Mouse (Mus musculus): ENCODE measurements around the gene Golga1. TPM values are rescaled to one million over a fixed set of nuclear protein-coding genes. Genes with fewer than 3 reads are reported as not detected.
A peak's percentile ranks its signal among the peaks of the same experiment; 100 is the strongest.

Golga1 gene
- polyA plus RNA-seq, 1 experiment from 2014 or later = 27.1 TPM

DNA sequence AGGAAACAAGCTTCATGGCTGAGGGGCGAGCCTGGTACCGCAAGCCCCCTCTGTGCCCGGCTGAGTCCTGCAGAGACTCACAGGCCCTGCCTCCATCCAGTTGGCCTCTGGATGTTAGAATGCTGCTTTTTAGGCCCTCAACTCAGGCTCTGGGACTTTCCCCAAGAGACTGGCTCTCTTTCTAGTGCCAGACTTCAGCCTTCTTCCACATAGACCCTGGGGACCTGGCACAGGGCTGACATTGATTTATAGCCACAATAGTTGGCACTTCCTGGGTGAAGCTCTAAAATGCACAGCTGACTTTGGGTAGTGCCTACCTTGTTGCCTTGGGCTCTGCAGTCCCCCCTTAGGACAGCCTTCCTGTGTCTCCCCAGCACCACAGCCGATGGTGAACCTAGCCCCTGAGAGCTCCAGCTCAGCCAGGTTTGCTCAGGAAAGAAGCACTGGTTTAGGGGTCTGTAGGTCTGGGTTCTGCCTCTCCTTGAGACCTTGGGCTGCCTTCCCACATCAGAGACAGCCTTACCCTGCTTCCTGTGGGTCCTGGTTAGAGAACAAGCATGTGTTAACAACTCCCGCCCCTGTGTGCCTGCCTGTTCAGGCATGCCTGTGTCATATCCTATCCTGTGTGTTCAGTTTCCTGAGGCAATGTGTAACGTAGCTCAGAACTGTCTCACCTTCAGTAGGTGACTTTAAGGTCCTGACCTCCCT is 77.4 kb downstream of the Golga1 start:
- H3K27ac ChIP-seq (ENCODE audit: low read depth, low read length) = no peak overlapping the region
- 76% methylated on average over 6 of the region's 6 CpGs for WGBS
- H3K36me3 ChIP-seq (ENCODE audit: control insufficient read depth, insufficient read depth, low read length) = no peaks in the 10 kb centered on the region
- no peaks in the 10 kb centered on the region for H3K9me3 ChIP-seq (ENCODE audit: control insufficient read depth, low read length)
- H3K27me3 ChIP-seq (replicated peaks; ENCODE audit: control insufficient read depth, insufficient read depth, low read length) = no peaks in the 10 kb centered on the region
- no peak overlapping the region for H3K9ac ChIP-seq (ENCODE audit: low read depth, low read length)
- H3K4me2 ChIP-seq (ENCODE audit: low read length) = no peak overlapping the region
- 0 out of 2 replicates have a peak, but pooled peaks have one; percentile 10 for ATAC-seq
- no peak overlapping the region for H3K4me3 ChIP-seq (ENCODE audit: low read length)
- no peaks in the 10 kb centered on the region; the same call in 1 of the 2 replicates for H3K4me1 ChIP-seq (ENCODE audit: control insufficient read depth, insufficient read depth, low read depth, low read length)

DNA sequence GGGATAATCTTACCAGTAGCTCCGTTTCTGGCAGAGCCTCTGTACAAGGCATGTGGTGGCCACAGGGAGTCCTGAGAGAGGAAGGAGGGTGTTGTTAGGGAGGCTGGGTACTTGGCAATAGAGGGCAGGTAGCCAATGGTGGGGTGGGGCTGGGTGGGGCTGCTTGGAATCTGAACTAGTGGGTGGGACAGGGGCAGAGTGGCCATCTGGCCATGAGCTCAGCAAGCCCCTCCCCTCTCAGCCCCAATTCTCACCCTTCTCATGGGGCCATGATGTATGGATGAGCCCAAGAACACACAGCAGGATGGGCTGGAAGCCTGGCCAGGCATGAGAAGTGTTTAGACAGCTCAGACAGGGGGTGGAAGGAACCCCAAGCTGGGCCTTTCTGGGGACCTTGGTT is 78.0 kb downstream of the Golga1 start:
- no peak overlapping the region for H3K27ac ChIP-seq (ENCODE audit: low read depth, low read length)
- ATAC-seq = peak; percentile 61; the same call in 1 of the 2 replicates
- no peaks in the 10 kb centered on the region for H3K36me3 ChIP-seq (ENCODE audit: control insufficient read depth, insufficient read depth, low read length)
- no peaks in the 10 kb centered on the region for H3K9me3 ChIP-seq (ENCODE audit: control insufficient read depth, low read length)
- no peaks in the 10 kb centered on the region for H3K27me3 ChIP-seq (replicated peaks; ENCODE audit: control insufficient read depth, insufficient read depth, low read length)
- H3K9ac ChIP-seq (ENCODE audit: low read depth, low read length) = no peak overlapping the region
- no peaks in the 10 kb centered on the region; the same call in 1 of the 2 replicates for H3K4me1 ChIP-seq (ENCODE audit: control insufficient read depth, insufficient read depth, low read depth, low read length)
- H3K4me3 ChIP-seq (ENCODE audit: low read length) = no peak overlapping the region
- no peak overlapping the region for H3K4me2 ChIP-seq (ENCODE audit: low read length)
- 50% methylated on average over 1 of the region's 1 CpGs for WGBS

DNA sequence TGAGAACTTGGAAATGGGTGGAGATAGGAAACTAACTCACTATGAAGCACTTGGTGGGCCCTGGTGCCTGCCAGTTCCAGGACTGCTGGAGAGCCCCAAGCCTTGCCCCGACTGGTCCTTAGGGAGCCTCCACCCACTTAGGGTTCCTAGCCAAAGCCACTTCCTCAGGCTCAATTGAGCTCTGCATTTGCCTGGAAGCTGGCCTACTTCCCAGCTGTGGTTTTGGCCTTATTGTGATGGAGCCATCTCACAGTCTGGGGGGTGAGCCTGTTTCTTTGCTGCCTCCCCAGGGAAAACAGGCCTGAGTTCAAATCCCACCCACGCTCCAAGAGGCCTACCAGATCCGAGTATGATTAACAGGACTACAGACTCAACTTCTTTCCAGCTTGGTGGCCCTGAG is 78.8 kb downstream of the Golga1 start:
- no peak overlapping the region for H3K9ac ChIP-seq (ENCODE audit: low read depth, low read length)
- no peak for ATAC-seq
- H3K4me1 ChIP-seq (ENCODE audit: control insufficient read depth, insufficient read depth, low read depth, low read length) = no peaks in the 10 kb centered on the region
- H3K4me3 ChIP-seq (ENCODE audit: low read length) = no peak overlapping the region
- no peaks in the 10 kb centered on the region for H3K27me3 ChIP-seq (replicated peaks; ENCODE audit: control insufficient read depth, insufficient read depth, low read length)
- H3K9me3 ChIP-seq (ENCODE audit: control insufficient read depth, low read length) = no peaks in the 10 kb centered on the region
- 85% methylated on average over 3 of the region's 3 CpGs for WGBS
- H3K27ac ChIP-seq (ENCODE audit: low read depth, low read length) = no peak overlapping the region
- no peak overlapping the region for H3K4me2 ChIP-seq (ENCODE audit: low read length)
- no peaks in the 10 kb centered on the region for H3K36me3 ChIP-seq (ENCODE audit: control insufficient read depth, insufficient read depth, low read length)

DNA sequence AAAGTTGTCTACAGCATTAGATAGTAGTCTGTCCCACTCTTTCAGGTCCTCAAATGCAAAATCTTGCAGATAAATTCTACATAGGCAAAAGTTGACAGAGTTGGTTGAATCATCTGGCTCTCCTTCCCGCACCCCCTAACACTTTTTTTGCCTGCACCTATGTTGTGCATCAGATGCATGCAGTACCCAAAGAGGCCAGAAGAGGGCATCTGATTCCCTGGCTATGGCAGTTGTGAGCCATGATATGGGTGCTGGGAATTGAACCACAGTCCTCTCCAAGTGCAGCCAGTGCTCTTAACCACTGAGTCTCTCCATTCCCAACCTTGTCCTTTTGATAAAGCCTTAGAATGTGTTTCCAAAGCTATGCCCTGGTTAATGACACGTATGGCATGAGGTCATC is 81.9 kb downstream of the Golga1 start:
- Histone ChIP-seq H3K27me3 (replicated peaks; ENCODE audit: control insufficient read depth, insufficient read depth, low read length) (no peaks in the 10 kb centered on the region), H3K4me3 (ENCODE audit: low read length) (no peak overlapping the region), H3K27ac (ENCODE audit: low read depth, low read length) (no peak overlapping the region), H3K9ac (ENCODE audit: low read depth, low read length) (no peak overlapping the region), H3K4me2 (ENCODE audit: low read length) (no peak overlapping the region), H3K9me3 (ENCODE audit: control insufficient read depth, low read length) (no peaks in the 10 kb centered on the region), H3K4me1 (ENCODE audit: control insufficient read depth, insufficient read depth, low read depth, low read length) (no peaks in the 10 kb centered on the region), H3K36me3 (ENCODE audit: control insufficient read depth, insufficient read depth, low read length) (no peaks in the 10 kb centered on the region)
- 98% methylated on average over 2 of the region's 2 CpGs for WGBS
- ATAC-seq = no peak

- Histone ChIP-seq H3K27ac (ENCODE audit: low read depth, low read length) (no peak overlapping the region), H3K4me1 (ENCODE audit: control insufficient read depth, insufficient read depth, low read depth, low read length) (no peaks in the 10 kb centered on the region), H3K36me3 (ENCODE audit: control insufficient read depth, insufficient read depth, low read length) (no peaks in the 10 kb centered on the region), H3K27me3 (replicated peaks; ENCODE audit: control insufficient read depth, insufficient read depth, low read length) (no peaks in the 10 kb centered on the region), H3K9ac (ENCODE audit: low read depth, low read length) (no peak overlapping the region), H3K4me2 (ENCODE audit: low read length) (no peak overlapping the region), H3K4me3 (ENCODE audit: low read length) (no peak overlapping the region), H3K9me3 (ENCODE audit: control insufficient read depth, low read length) (no peaks in the 10 kb centered on the region)
- ATAC-seq = peak; percentile 61
- WGBS = 56% methylated on average over 4 of the region's 4 CpGs
Measured at GRCm38 (mm10) chr2:38977837-38978236, 87.5 kb downstream of the Golga1 start.

DNA sequence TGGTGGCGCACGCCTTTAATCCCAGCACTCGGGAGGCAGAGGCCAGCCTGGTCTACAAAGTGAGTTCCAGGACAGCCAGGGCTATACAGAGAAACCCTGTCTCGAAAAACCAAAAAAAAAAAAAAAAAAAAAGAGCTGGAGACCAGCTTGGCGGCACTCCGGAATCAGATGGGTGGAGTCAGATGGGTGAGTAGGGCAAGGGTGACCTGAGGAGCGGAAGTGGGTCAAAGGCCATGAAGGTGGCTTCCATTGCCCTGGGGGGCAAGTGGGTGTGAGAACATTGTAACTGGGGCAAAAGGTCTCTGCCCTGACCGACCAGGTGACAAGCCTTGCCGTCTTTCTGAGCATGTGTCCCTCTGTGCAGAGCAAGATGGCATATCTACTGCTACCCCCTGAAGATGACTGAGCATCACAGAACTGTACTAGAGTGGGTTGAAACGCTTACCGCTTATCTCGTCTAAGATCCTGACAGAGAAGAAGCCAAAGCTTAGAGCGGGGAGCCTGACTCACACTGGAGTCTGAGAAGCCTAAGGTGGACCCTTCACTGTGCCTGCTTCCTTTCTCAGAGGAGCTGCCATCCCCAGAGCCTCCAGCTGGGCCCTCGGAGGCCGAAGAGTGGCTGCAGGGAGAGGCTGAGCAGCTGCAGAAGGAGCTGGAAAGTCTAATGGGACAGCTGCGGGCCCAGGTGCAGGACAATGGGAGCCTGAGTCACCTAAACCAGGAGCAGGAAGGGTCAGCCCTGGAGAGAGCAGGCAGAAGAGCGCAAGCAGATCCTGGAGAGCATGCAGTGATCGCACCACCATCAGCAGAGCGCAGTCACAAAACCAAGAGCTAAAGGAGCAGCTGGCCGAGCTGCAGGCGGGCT is 89.2 kb downstream of the Golga1 start:
- Histone ChIP-seq H3K4me2 (ENCODE audit: low read length) (no peak overlapping the region), H3K27me3 (replicated peaks; ENCODE audit: control insufficient read depth, insufficient read depth, low read length) (no peaks in the 10 kb centered on the region), H3K4me1 (ENCODE audit: control insufficient read depth, insufficient read depth, low read depth, low read length) (no peaks in the 10 kb centered on the region), H3K36me3 (ENCODE audit: control insufficient read depth, insufficient read depth, low read length) (no peaks in the 10 kb centered on the region), H3K9ac (ENCODE audit: low read depth, low read length) (no peak overlapping the region), H3K9me3 (ENCODE audit: control insufficient read depth, low read length) (no peaks in the 10 kb centered on the region), H3K4me3 (ENCODE audit: low read length) (no peak overlapping the region), H3K27ac (ENCODE audit: low read depth, low read length) (no peak overlapping the region)
- WGBS = 81% methylated on average over 21 of the region's 21 CpGs
- ATAC-seq = no peak

- H3K9me3 ChIP-seq (ENCODE audit: control insufficient read depth, low read length) = no peaks in the 10 kb centered on the region
- 88% methylated on average over 3 of the region's 3 CpGs for WGBS
- no peaks in the 10 kb centered on the region for H3K36me3 ChIP-seq (ENCODE audit: control insufficient read depth, insufficient read depth, low read length)
- H3K4me1 ChIP-seq (ENCODE audit: control insufficient read depth, insufficient read depth, low read depth, low read length) = no peaks in the 10 kb centered on the region
- no peak overlapping the region for H3K27ac ChIP-seq (ENCODE audit: low read depth, low read length)
- H3K4me2 ChIP-seq (ENCODE audit: low read length) = no peak overlapping the region
- ATAC-seq = no peak
- no peak overlapping the region for H3K9ac ChIP-seq (ENCODE audit: low read depth, low read length)
- H3K27me3 ChIP-seq (replicated peaks; ENCODE audit: control insufficient read depth, insufficient read depth, low read length) = no peaks in the 10 kb centered on the region
- no peak overlapping the region for H3K4me3 ChIP-seq (ENCODE audit: low read length)
Measured at GRCm38 (mm10) chr2:38975181-38975580, 90.2 kb downstream of the Golga1 start.

GRCm38 (mm10) chr2:38974171-38974570 is 91.2 kb downstream of the Golga1 start:
- H3K27ac ChIP-seq (ENCODE audit: low read depth, low read length) = no peak overlapping the region
- H3K9me3 ChIP-seq (ENCODE audit: control insufficient read depth, low read length) = no peaks in the 10 kb centered on the region
- no peaks in the 10 kb centered on the region for H3K4me1 ChIP-seq (ENCODE audit: control insufficient read depth, insufficient read depth, low read depth, low read length)
- H3K9ac ChIP-seq (ENCODE audit: low read depth, low read length) = no peak overlapping the region
- H3K4me2 ChIP-seq (ENCODE audit: low read length) = no peak overlapping the region
- 28% methylated on average over 2 of the region's 2 CpGs for WGBS
- H3K27me3 ChIP-seq (replicated peaks; ENCODE audit: control insufficient read depth, insufficient read depth, low read length) = no peaks in the 10 kb centered on the region
- H3K36me3 ChIP-seq (ENCODE audit: control insufficient read depth, insufficient read depth, low read length) = no peaks in the 10 kb centered on the region
- no peak overlapping the region for H3K4me3 ChIP-seq (ENCODE audit: low read length)
- ATAC-seq = no peak

DNA sequence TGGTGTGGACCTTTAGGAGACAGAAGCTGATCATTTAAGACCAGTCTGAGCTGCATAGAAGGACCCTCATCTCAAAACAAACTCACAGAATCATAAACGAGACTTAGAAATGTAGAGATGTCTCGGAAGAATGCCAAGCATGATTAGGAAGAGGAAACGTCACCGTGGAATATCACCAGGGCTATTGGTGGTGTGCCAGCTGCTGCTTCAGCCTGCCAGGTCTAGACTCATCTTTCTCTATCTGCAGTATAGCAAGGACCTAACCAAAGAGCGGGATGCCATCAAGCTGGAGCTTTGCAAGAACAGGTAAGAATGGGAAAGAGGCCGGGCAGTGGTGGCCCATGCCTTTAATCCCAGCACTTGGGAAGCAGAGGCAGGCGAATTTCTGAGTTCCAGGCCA is 91.6 kb downstream of the Golga1 start:
- ATAC-seq = no peak
- no peaks in the 10 kb centered on the region for H3K36me3 ChIP-seq (ENCODE audit: control insufficient read depth, insufficient read depth, low read length)
- H3K9me3 ChIP-seq (ENCODE audit: control insufficient read depth, low read length) = no peaks in the 10 kb centered on the region
- WGBS = 80% methylated on average over 7 of the region's 7 CpGs
- H3K27ac ChIP-seq (ENCODE audit: low read depth, low read length) = no peak overlapping the region
- H3K9ac ChIP-seq (ENCODE audit: low read depth, low read length) = no peak overlapping the region
- H3K27me3 ChIP-seq (replicated peaks; ENCODE audit: control insufficient read depth, insufficient read depth, low read length) = no peaks in the 10 kb centered on the region
- no peak overlapping the region for H3K4me3 ChIP-seq (ENCODE audit: low read length)
- H3K4me2 ChIP-seq (ENCODE audit: low read length) = no peak overlapping the region
- no peaks in the 10 kb centered on the region for H3K4me1 ChIP-seq (ENCODE audit: control insufficient read depth, insufficient read depth, low read depth, low read length)
